Mouse (Mus musculus) CD8-positive naive resting alpha-beta T cell, adult 2 months (primary cell): ENCODE results near the gene Arl8b.

ENCODE experiments used
- DNase-seq, 2 experiments: peaks; one replicate each; pipeline ENCODE4 v3.0.0; 2022; ENCODE audit warnings: low read depth in 2 of 2, low spot score in 2 of 2

Arl8b gene

GRCm38 (mm10) chr6:108784056-108784455 lies 1.2 kb downstream of the Arl8b start:
- no peak for DNase-seq

GRCm38 (mm10) chr6:108784796-108785195 lies 1.9 kb downstream of the Arl8b start:
- peak; percentile 3 to 28 for DNase-seq

GRCm38 (mm10) chr6:108785551-108785950 lies 2.7 kb downstream of the Arl8b start:
- DNase-seq = no peak

GRCm38 (mm10) chr6:108791498-108791897 lies 8.6 kb downstream of the Arl8b start:
- DNase-seq = no peak

DNA sequence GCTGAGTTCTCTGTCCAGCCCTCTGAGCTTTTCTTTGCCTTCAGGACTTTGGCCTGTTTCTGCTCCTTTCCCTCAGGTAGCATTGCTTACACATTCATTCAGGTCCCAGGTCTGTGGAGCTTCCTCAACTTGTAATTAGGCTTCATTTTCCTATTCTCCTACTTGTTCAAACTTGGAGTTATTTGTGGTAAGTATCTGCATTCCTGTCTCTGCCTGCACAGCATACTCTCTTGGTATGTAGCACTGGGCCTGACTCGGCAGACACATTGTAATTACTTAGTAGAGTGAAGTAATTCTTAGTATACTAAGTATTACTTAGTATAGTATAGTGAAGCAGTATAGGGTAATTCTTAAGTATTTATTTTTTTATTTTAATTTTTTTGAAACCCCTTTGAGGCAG lies 13.0 kb downstream of the Arl8b start:
- no peak for DNase-seq

- DNase-seq = no peak
Observed at GRCm38 (mm10) chr6:108796706-108797105, 13.8 kb downstream of the Arl8b start.

- DNase-seq = no peak
Observed at GRCm38 (mm10) chr6:108805194-108805593, 22.3 kb downstream of the Arl8b start.

DNA sequence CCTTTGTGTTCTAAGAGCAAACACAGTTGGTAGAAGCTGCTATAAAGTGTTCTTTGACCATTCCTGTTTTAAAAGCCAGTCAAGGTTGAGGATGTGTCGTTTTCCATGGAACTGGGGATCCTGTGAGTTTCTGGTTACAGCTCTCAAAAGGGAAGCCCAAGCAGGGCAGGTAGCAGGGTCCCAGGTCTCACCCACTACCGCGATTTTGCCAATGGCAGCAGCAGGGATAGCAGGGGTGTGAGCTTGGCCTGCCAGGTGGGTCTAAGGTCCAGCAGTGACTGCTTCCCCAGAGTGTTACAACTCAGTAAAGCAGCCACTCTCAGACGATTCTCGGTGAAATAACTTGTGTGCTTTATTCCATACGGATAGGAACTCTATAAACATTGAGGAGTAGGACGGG lies 23.0 kb downstream of the Arl8b start:
- no peak for DNase-seq

GRCm38 (mm10) chr6:108807446-108807845 lies 24.5 kb downstream of the Arl8b start:
- DNase-seq = peak in 1 of 2 experiments; percentile 36

DNA sequence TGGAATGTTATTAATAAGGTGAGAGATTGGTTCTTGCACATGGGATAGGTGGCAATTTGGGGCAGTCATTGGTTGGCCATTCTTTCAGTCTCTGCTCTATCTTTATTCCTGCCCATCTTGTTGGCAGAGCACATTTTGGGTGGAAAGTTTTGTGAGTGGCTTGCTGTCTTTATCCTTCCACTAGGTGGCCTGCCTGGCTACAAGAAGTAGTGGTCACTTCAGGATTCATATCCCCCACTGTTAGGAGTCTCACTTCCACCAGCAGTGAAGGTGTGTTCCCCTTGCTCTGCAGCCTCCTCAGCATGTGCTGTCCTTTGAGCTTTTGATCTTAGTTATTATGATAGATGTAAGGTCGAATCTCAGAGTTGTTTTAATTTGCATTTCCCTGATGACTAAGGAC lies 25.9 kb downstream of the Arl8b start:
- DNase-seq = no peak

DNA sequence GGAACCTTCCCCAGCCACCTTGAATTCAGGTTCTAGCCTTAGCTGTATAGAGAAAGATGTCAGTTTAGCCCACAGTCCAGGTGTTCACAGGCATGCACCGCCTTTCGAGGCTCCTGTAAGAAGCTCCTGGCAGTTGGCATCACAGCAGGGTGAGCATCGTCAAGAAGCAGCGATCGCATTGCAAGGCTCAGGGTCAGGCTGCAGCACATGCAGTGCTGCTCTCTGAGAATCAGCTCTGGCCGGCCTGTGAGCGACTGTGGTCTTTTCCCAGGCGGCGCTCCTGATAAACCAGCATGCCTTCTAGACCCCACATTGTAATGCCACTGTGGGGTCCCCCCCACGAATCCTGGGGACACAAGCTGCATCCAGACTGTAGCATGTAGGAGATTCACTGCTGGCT lies 27.3 kb downstream of the Arl8b start:
- DNase-seq = no peak

DNA sequence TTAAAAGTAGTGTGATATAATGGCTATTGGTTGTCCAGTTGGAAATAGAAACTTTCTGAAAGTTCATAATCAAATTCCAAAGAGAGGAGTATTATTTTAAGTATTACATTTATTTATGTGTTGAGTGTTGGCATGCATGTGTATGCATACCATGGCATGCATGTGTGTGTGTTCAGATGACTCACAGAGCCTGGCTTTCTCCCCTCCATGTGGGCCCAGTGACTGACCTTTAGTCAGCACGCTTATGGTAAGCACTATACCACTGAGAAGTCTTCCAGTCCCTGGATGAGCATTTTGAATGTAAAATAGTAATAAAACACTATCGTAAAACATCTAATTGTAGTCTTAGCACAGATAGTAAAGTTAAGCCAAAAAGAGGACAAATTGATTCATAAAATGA lies 29.2 kb downstream of the Arl8b start:
- no peak for DNase-seq

DNA sequence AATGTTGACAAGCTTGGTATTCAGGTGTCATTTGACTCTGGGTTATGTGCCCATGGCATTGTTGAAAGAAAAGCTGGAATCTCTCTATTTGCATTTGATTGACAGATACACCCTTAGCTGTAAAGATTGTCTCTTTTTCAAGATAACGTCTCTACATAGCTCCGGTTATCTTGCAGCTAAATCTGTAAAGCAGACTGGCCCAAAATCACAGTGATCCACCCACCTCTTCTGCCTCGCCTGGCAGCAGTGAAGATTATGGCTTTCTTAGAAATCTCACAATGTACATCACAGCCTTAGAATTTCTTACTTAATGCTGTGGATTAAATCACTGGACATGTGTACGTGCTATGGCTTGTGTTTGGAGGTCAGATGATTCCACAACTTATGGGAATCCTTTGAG lies 34.6 kb downstream of the Arl8b start:
- DNase-seq = no peak

DNA sequence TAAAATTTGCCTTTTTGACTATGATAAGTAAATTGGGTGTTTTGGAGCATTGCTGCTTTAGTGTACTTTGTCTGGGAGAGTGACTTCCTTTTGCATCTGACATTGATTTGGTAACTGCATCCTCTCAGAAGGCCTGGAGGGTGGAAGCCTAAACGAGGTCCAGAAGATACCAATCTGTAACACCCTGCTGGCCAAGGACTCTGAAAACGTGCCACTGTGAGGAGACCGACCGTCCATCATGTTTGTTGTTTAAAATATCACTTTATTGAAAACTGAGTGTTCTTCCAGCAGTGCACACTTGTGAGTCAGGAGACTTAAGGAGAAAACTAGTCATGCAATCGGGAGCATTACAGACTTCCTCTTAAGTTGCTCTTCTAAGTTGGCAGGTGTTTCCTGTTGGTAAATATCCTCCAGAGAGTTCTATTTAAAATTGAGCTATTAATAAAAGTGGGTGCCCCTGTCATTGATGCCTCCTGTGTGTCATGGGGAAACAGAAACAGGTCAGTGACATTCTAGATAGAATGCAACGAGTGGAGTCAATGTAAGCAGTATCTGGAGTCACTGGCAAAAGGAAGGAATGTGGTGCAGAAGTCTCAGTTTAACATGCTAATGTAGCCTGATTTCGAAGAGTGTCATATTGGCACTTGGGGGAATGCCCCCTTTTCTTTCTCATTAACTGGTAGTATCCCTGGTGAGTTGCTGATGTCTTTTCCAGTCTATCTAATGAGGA lies 42.1 kb downstream of the Arl8b start:
- no peak for DNase-seq

- no peak for DNase-seq
Observed at GRCm38 (mm10) chr6:108826070-108826469, 43.2 kb downstream of the Arl8b start.

DNA sequence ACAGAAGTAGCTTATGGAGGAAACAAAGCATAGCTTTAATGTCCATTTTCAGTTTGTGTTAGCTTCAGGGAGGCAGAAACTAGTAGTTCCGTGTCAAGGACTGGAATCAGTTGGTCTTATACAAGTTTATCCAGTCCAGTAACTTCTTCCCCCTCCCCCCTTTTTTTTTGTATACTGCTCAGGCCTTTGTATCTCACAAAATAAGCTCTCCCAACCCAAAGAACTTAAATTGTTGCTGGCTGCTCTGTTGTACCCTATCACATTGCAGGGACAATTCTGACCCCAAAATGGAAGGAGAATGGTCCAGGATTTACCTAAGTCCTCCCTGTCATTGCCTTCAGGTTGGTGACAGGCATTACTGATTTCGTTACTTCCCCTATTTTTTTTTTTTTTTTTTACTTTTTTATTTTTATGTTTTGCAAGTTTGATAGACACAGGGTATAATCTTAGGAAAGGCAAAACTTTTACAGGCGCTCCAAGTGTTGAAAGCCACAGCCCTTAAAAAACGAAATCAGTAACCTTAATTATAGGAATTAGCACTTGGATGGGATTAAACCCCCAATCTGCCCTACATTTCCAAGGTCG lies 44.5 kb downstream of the Arl8b start:
- DNase-seq = no peak

GRCm38 (mm10) chr6:108828234-108828868 lies 45.5 kb downstream of the Arl8b start, which contains the start of gene Edem1:
Gene Edem1, plus strand, starts transcription at chr6:108828641.
- peak; percentile 89 for DNase-seq

- DNase-seq = peak; percentile 42 to 60
Observed at GRCm38 (mm10) chr6:108828872-108829271, 46.0 kb downstream of the Arl8b start.

DNA sequence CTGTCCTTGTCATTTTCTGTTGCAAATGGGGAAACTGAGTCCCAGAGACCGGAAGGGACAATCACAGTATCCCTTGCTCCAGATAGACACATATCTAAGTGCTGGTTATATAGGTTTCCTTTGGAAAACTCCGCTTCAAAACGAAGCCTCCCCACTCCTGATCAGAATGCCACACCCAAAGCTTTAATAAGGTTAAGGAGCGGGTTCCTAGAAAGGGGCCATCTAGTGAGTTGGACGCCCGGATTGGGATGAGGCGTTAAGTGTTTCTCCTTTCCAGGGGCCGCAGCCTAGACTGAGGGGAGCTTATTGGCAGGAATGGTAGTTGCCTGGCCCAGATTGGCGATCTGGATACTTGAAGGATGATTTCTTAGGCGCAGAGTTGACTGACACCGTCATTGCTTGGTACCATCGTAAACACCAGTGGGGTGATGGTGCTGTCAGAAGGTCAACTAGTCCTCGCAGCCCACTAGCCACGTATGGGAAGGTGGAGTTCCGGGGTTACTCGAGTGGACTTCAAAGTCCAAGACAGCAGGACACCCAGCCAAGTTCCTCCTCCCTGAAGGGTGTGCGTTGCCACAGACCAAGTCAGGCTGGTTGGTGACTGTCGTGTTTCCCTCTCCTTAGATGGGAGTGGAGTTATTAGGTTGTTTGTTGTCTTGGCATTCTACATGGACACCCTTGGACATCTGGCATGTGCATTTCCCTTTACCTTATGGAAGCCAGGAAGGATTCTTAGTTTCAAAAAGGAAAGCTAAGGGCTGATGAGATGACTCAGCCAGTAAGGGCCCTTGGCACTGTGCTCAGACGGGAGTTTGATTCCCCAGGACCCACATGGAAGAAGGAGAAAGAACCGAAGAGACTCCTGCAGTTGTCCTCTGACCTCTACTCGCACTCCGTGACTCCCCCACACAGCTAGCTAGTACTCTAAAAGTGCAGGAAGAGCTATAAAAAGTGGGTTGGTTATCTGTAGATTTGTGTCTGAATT lies 46.8 kb downstream of the Arl8b start:
- DNase-seq = no peak

GRCm38 (mm10) chr6:108832170-108832569 lies 49.3 kb downstream of the Arl8b start:
- DNase-seq = no peak

GRCm38 (mm10) chr6:108832989-108833388 lies 50.1 kb downstream of the Arl8b start:
- DNase-seq = no peak
